Mouse (Mus musculus): ENCODE results near the gene Slbp. TPM values are rescaled to one million over a fixed set of nuclear protein-coding genes. Genes with fewer than 3 reads are reported as not detected.

The Slbp gene
- total RNA-seq, 4 experiments from 2014 or later: 18.1 to 28.3 (median 23.1) TPM

DNA sequence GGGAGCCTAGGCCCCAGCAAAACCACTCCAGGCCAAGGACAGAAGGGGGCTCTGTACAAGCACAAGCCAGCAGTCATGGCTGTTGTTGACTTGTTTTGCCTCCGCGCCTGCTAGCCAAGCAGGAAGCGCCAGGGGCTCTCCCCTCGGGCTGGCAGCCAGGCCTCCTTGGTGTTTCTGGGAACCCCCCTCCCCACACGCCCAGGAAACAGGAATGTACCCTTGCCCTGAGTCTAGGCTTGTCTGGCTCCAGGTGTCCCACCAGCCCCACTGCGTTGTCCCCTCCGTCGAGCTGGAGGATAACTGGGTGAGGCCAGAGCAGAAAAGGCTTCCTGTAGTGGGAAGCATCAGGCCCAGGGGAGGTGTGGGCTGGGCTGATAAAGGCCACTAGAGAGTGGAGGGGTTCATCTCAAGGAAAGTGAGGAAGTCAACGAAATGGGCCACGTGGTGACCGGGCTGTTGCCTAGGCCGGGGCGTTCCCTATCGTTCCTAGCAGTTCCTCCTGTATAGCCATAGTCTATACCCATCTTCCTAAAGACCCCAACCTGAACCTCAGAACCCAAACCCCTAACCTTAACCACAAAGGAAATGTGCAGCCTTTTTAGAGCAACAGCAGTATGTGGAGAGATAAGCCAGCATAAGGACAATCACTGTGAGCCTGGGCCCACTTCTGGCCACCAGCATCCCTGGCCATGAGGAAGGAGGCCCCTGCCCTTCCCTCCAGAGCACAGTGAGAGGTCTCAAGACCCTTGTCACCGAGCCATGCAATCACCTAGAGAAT is 29.4 kb upstream of the Slbp start:
- no peak for DNase-seq (ENCODE audit: low spot score in 2 of 2)

DNA sequence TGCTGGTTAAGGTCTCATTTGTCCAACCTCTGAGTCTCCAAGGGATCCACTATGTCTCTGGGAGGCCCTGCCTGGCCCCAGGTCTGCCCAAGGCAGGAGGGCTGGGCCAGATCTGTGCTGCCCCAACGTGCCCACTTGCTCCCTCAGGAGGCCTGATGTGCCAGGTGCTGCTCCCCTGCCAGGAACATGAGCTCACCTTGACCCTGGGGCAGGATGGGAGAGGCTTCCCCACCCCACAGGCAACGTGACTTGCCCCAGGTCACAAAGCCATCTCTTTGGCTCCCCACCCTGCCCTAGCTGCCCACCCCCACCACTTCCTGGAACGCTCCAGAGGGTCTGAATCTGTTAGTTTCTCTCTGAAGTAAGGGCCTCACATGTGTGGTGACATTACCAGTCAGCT is 28.7 kb upstream of the Slbp start:
- DNase-seq (ENCODE audit: low spot score in 2 of 2): no peak

DNA sequence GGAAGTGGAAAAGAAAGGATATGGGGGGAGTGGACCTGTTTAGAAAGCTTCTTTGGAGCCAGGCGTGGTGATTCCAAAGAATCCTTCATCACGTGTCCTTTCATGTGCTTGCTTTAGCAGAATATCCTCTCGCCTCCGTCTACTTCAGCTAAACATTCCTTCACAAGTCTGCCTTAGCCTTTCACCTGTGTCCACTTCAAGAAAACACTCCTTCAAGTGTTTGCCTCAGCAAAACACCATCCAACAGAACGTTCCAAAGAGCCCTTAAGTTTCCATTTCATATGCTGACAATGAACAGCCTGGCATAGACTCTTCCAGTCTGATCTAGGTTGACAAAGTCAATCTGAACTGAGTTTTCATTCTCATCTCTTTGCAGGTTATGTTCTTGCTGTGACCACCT is 25.9 kb upstream of the Slbp start:
- DNase-seq (ENCODE audit: low spot score in 2 of 2): no peak

DNA sequence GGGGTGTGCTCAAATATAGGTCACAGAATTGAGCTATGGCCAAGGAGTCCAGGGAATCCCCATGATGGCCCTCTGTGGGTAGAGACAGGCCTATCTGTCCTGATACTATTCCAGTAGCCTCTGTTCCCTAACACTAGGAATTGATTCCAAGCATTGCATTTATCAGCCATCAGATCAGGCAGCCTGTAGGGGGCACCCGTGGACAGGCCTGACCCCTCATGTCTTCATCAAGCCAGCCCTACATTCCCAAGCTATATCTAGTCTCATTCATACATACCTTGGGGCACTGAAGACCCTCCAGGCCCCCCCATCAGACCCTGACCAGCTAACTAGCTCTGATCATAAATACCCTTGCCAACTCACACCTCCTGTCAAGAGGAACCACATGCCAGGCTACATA is 23.6 kb upstream of the Slbp start:
- DNase-seq (ENCODE audit: low spot score in 2 of 2): peak in 1 of 2 experiments; percentile 77

GRCm38 (mm10) chr5:33674439-33674838 is 22.1 kb upstream of the Slbp start:
- DNase-seq (ENCODE audit: low spot score in 2 of 2): peak; percentile 68 to 81

DNA sequence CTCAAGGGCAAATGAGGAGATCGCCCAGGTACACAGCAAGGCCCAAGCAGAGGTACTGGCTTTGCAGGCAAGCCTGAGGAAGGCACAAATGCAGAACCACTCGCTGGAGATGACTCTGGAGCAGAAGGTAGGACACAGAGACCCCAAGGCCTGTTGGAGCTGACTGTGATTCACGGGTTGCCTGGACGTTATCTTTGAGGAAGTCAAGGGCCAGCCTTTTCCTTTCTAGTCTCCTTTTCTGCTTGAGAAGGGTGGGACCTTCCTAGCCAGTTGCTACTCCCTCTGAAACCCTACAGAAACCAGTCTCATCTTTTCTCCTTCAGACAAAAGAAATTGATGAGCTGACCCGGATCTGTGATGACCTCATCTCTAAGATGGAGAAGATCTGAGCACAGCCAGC is 19.3 kb upstream of the Slbp start:
- DNase-seq (ENCODE audit: low spot score in 2 of 2): no peak

DNA sequence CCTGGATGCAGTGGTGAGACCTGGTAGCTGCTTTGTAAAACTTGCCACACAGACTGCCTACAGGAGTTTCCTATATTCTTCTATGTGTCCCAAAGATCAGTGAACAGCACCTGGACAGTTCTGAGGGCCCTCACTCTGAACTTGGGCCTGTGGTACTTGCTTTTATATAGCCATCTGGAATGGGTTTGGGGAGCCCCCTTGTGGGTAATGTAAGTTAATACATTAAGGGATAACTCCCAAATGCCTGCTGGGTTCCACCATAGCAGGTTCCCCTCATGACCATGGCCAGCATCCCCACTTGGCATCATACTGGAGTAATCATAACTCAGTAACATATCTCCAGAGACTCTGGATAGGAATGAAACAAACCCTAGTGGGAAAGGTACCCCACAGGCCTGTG is 15.8 kb upstream of the Slbp start:
- DNase-seq (ENCODE audit: low spot score in 2 of 2): no peak

- no peak for DNase-seq (ENCODE audit: low spot score in 2 of 2)
Measured at GRCm38 (mm10) chr5:33658664-33659050, 6.3 kb upstream of the Slbp start.

DNA sequence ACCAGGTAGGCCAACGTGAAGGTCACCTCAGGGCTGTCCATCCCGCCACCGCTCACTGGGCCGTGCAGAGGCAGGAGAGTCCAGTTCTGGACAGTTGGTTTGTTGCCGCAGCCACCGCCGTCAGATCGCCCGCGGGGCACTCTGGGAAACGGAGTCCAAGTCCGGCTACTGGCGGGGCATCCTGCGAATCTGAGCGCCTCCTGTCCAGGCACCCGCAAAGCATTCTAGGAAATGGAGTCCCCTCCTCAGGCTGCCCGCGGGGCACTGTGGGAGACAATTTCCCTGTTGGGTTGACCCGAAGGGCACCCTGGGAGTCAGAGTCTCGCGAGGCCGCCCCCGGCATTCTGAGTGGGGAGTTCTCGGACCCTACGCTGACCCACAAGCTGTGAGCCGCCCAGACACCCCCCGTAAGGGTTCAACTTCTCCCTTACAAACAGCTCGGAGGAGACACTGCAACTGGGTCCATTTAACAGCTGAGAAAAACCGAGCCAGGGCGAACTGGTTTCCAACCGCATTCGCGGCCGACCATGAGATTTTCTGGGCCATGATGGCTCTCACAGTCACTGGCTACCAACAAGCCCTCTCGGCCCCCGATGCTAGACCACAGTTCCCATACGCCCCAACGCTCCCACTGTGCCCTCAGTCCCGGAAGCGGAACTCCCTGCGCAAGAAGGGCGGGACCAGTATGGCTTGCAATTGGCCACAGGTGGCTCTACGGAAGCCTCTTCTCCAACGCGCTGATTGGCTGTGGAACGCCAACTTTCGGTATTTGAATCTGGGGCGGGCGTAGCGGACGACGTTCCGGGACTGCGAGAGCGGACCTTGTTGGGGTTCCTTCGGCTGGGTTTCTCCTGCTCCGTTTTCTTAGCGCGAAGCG is 5.7 kb upstream of the Slbp start, which contains the start of the genes Tacc3 and Tmem129:
TSS of gene Tacc3 (plus strand) at position 342 of the 877 bp plus-strand sequence.
TSS of gene Tmem129 (minus strand) at position 630 of the 877 bp plus-strand sequence.
- DNase-seq (ENCODE audit: low spot score in 2 of 2): peak; percentile 98 to 99

DNA sequence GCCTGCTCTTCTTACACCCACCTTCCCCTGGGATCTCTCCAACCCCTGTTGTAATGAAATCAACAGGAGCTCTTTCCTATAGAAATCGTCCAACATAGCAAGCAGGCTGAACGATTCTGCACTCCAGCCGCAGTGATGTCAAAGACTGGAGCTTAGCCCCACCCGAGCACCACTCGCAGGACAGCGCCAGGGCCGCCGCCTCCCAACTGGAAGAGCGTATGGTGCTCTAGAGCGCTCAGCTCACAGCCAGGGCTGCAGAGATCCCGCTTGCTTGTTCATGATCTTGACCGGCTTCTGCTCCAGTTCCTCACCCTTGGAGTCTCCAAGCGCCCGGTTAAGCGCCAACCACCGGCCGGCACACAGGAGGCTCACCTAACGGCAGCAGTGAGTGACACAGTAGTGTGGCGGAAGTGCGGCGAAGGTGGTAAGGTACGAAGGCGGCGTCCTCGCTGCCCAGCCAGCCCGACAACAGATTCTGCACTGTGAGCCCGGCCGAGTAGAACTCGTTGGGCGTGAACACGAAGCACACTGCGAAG is 4.9 kb upstream of the Slbp start:
- DNase-seq (ENCODE audit: low spot score in 2 of 2): no peak

DNA sequence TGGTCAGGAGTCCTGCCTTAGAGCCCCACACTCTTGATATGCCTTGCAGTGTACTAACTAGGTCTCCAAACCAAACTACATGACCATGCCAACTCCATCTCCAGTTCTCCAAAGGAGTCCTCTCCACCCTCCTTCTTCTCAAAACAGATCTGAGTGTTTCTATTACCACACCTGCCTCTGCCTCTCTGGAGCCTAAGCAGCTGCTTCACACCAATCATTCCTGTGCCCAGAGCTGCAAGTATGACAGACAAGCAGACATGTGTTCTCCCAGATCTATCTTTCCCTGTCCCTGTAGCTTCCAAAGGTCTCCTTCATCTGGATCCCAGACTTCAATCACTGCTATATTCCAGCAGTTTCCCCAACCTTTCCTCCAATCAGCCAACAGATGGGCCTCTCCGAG is 4.4 kb upstream of the Slbp start:
- DNase-seq (ENCODE audit: low spot score in 2 of 2): no peak

- DNase-seq (ENCODE audit: low spot score in 2 of 2): no peak
Measured at GRCm38 (mm10) chr5:33655251-33655840, 3.0 kb upstream of the Slbp start.

DNA sequence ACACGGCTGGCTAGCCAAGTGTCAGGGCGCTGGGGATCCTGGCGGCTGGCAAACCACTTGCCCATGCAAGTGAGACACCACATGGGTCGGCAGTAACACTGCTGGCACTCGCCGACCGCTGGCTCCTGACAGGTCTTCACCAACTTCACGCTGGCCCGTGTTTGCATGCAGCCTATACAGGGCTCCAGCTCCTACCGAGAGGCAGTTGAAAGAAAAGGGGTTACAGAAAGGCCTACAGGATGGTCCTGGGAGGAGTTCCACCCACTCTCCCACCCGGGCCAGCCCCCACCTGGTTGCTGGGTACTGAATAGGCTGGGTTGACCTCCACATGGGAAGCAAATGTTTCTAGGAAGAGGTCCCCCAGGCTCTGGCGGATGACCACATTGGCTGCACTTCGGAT is 2.0 kb upstream of the Slbp start:
- DNase-seq (ENCODE audit: low spot score in 2 of 2): no peak

- no peak for DNase-seq (ENCODE audit: low spot score in 2 of 2)
Measured at GRCm38 (mm10) chr5:33652783-33653173, 404 bp upstream of the Slbp start.

- no peak for DNase-seq (ENCODE audit: low spot score in 2 of 2)
Measured at GRCm38 (mm10) chr5:33651541-33651920, 843 bp downstream of the Slbp start.

- no peak for DNase-seq (ENCODE audit: low spot score in 2 of 2)
Measured at GRCm38 (mm10) chr5:33651017-33651416, 1.4 kb downstream of the Slbp start.

- DNase-seq (ENCODE audit: low spot score in 2 of 2): peak; percentile 38 to 55
Measured at GRCm38 (mm10) chr5:33640652-33641051, 11.7 kb downstream of the Slbp start.

DNA sequence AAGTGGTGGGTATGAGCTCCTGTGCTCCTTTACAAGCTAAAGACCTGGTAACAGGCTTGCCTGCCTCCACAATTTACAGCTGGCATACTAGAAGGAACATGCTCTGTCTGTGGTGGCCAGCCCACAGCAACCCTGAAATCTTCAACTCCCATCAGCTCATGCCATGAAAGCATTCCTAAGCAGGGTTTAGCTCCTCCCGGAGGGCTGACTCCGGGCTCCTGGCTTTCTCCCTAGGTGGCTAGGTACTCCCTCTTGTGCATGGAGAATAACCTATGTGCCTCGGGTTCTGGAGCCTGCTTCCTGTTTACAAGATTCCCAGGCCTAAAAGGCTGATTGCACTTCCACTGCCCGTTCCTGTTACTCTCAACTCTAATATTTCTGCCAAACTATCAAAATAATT is 13.5 kb downstream of the Slbp start:
- no peak for DNase-seq (ENCODE audit: low spot score in 2 of 2)

- DNase-seq (ENCODE audit: low spot score in 2 of 2): no peak
Measured at GRCm38 (mm10) chr5:33637606-33638350, 14.6 kb downstream of the Slbp start.

DNA sequence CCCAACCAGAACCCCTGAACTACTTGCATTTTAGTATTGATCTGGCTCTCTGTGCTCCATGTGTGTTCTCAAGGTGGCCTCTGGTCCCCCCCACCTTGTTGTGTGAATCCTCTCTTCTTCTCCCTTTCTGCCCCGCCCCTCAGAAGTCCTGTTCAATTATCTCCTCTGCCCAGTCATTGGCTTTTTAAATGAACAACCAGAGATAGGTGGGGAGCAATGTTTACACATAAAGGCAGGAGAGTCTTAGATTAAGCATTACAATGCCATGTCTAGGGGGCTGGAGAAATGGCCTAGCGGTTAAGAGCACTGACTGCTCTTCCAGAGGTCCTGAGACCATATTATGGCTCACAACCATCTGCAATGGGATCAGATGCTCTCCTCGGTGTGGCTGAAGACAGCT is 17.0 kb downstream of the Slbp start:
- DNase-seq (ENCODE audit: low spot score in 2 of 2): no peak

- DNase-seq (ENCODE audit: low spot score in 2 of 2): no peak
Measured at GRCm38 (mm10) chr5:33632526-33632925, 19.8 kb downstream of the Slbp start.
